Mouse (Mus musculus): ENCODE data around the gene Myod1.

Gene Myod1

DNA sequence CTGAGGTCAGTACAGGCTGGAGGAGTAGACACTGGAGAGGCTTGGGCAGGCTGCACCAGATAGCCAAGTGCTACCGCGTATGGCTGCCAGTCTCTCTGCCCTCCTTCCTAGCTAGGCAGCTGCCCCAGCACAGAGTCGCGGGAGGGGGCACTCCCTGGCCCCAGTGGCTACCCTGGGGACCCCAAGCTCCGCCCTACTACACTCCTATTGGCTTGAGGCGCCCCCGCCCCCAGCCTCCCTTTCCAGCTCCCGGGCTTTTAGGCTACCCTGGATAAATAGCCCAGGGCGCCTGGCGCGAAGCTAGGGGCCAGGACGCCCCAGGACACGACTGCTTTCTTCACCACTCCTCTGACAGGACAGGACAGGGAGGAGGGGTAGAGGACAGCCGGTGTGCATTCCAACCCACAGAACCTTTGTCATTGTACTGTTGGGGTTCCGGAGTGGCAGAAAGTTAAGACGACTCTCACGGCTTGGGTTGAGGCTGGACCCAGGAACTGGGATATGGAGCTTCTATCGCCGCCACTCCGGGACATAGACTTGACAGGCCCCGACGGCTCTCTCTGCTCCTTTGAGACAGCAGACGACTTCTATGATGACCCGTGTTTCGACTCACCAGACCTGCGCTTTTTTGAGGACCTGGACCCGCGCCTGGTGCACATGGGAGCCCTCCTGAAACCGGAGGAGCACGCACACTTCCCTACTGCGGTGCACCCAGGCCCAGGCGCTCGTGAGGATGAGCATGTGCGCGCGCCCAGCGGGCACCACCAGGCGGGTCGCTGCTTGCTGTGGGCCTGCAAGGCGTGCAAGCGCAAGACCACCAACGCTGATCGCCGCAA, at the start of gene Myod1:
Gene Myod1, plus strand, starts transcription at position 303 of the 836 bp plus-strand sequence.
- no peak for DNase-seq (ENCODE audit: low spot score)

DNA sequence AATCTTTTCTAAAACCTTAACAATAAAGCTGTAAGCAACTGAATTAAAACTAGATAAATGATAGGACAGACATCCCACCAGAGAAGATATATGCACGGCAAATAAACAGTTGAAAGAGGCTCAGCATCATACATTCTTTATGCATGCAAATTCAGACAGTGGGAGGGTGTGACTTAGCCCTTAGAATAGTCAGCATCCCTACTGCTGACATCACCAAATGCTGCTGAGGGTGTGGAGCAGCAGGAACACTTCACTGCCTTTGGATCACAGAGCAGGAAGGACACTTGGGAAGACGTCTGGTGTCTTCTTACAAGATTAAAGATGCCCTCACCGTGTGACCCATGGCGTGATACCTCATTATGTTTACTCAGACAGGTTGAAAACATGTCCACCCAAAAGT, 48.4 kb upstream of the Myod1 start:
- no peak for DNase-seq (ENCODE audit: low spot score)

DNA sequence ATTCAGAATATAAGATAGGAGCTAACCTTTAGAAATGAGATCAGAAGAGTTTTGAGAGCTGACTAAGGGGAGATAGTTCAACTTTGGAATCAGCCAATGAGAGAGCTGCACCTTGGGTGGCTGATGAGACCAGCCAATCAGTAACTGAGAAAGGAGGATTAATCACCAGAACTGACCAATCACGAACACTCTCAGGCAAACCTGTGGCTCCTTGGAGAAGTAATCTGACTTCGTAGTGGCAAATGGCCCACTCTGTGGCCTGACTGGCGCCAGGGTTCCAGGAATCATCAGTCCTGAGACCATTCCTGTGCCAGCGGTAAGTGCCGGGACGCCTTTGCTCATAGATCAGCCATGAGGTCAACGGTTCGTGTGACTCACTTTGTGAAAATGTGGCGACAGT, 38.9 kb upstream of the Myod1 start:
- no peak for DNase-seq (ENCODE audit: low spot score)

DNA sequence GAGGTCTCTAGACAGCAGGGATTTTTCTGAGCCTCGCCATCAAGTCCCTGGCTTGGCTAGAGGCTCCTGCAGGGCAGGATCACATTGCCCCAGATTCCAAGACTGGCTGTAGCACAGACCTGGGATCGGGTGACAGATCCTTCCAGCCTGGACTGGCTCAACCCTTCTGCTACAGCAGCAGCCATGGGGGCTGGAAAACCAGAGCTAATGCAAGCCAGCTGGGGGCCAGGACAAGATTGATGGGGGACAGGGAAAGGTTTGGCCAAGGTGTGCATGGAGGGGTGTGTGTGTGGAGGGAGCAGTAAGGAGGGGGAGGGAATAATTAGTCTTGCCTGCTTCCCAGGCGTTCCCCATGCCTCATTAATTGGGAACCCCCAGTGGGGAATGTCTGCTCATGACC, 36.5 kb upstream of the Myod1 start:
- no peak for DNase-seq (ENCODE audit: low spot score)

DNA sequence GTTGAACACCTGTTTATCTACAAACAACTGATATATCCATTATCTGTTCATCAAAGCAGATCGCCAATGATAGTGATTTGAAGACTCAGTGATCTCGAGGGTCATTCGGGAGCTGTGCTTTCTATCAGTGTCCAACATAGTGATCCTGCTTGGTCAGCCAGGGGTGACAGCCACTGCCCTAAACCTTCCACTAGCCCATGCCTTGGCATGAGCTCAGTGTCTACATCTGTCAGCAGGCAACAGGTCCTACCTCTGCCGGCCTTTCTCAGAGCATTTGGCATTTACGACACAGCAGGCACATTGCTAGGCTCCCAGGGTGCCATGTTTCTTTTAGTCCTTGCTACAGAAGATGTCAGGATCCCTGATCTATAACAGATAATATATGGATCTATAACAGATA, 36.0 kb upstream of the Myod1 start:
- DNase-seq (ENCODE audit: low spot score): no peak

DNA sequence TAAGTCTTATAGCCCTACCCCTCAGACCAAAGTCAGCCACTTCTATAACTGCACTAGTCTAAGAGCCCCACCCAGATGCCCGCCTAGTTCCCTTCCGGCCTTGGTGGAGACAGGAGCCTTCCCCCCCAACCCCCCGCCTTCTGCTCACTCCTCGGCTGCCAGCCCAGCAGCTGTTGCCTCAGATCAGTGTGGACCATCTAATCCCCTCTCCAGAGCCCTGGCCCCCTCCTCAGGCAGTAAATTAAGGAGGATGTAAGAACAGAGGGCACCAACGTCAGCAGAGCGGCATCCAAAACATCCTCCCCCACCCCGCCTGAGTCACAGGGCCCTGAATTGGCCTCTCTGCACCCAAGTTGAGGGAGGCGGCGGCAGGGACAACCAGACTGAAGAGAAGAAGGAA, 34.8 kb upstream of the Myod1 start:
- no peak for DNase-seq (ENCODE audit: low spot score)

DNA sequence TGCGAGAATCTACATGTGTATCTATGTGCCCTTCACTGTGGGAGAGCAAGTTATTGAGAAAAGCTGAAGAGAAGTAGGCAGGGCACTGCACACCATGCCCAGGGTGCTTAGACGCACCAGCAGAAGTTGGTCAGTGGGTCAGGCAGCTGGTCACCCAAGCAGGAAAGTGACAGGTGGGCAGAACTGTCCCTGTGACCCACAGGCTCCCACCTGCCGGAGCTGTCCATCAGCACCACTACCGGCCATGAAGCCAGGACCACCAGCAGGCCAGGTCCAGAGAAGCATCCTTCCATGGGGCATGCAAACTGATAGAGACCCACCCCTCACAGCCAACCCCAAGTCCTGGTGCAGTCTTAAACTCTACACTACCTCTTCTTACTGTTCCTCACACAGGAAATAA, 28.6 kb upstream of the Myod1 start:
- DNase-seq (ENCODE audit: low spot score): no peak

DNA sequence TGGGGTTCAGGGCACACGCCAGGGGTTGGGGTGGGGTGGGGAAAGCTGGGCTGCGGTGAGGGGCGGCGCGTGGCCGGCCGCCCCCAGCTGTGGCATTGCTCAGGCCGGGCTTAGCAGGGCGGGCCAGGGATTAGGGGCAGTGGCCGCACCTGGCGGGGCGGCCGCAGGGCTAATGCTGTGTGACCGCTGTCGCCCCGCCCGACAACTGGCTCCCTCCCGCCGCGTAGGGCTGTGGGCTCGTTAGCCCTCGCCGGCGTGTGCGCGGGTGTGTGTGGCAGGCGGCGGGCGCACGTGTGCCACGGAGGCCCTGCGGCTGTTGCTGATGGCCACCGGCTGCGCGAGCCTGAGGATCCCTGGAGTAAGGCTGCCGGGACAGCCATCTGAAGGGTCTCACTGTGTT, 27.5 kb upstream of the Myod1 start:
- DNase-seq (ENCODE audit: low spot score): no peak

DNA sequence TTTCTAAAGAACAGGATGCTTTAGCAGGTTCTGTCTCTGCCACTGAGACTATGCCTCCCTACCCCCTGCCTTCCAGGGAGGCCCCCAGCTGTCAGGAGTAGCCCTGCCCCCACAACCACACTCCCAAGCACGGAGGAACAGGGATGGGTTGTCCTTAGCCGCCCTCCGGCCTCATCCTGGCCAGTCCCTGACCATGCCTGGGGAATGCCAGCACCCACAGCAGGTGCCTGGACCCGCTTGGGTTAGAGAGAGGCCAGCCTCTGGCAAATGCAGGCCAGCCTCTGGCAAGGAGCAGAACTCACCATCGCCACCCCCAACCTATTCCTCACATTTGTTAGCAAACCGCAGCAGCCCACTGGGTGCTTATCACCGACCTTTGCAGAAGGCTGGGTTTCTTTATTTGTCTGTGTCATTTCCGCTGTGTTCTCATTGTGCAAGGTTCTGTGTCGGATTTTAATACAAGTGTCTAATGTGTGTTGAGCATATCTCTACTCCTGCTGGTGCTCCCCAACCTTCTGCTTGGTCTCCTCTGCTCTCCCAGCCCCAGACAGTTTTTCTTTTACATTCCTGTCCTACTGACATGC, 26.1 kb upstream of the Myod1 start:
- DNase-seq (ENCODE audit: low spot score): no peak

DNA sequence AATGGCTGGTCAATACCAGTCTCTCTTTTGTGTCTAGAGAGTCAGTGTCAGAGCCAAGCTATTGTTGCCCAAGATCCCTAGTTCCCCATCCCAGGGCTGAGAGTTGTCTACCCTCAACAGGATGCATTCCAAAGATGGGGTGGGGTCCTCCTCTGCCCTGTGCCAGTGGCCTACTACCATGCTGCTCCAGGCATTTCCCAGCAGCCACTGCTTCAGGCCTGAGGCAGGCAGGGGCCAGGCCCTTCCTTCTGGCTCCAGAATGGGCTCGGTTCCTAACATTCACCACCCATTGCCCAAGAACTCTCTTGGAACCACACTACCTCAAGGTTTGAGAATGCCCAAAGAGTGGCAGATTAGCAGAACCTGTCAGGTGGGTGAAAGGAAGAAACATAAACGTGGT, 23.5 kb upstream of the Myod1 start:
- no peak for DNase-seq (ENCODE audit: low spot score)

DNA sequence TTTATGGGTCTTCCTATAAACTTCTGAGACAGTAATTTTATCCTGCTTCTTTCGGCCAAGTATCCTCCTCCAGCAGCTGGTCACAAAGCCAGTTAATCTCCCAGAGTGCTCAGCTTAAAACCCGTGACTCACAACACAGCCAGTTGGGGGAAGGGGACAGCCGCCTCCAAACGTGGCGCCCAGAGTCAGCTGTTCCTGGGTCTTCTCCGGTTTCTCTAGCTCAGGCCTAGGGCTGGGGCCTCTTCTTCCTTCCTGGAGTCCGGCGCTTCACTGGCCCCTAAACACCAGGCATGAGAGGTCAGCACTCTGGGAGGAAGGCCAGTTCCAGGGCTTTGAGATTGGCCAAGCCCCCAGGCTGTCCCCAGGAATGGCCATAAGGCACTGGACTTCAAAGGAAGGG, 23.1 kb upstream of the Myod1 start:
- no peak for DNase-seq (ENCODE audit: low spot score)

DNA sequence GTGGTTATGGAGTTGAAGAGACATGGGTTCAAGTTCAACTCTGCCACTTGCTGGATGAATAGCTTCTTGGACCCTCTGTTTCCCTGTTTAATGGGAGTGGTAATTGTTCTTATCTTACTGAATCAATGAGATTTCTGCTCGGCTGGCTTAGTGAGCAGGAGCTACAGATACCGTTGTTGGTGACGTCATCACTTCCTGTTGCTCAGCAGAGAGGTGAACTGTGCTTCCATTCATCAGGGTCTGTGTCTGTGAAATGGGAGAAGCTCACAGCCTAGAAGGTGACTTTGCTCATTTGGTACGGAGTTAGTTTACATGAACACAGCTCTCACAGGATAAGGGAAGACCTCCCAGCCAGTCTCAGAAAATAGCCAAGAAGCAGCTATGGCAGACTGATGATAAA, 22.4 kb upstream of the Myod1 start:
- DNase-seq (ENCODE audit: low spot score): no peak

DNA sequence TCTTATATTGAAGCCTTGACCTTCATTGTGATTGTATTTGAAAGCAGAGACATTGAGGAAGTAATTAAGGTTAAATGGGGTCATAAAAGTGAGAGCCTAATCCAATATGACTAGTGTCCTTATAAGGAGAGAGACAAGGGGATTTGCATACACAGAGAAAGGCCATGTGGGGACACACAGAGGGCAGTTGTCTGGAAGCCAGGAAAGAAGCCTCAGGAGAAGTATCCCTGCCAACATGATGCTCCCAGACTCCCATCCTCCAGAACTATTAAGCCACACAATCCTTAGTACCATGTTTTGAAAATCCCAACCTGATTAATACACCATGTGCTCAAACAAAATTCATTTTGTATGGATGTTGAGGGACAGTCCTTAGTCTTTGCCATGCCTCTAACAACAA, 14.5 kb upstream of the Myod1 start:
- no peak for DNase-seq (ENCODE audit: low spot score)

DNA sequence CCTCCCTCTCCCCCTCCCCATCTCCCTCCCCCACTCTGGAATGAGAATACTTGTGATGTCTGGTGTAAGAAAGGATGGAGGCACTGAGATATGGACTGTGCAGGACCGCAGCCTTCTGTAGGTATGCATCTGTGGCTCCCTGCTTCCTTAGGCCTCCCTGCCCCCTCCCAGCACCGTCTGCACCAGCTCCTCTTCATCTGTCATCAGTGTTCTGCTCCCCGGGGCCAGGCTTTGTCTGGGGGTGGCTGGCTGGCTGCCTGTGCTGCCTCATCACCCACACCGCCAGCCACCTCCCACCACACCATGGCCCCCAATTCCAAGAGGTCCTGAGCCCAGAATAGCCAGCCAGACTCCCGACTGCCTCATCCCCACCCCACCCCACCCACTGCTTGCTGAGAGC, 12.1 kb upstream of the Myod1 start:
- no peak for DNase-seq (ENCODE audit: low spot score)

DNA sequence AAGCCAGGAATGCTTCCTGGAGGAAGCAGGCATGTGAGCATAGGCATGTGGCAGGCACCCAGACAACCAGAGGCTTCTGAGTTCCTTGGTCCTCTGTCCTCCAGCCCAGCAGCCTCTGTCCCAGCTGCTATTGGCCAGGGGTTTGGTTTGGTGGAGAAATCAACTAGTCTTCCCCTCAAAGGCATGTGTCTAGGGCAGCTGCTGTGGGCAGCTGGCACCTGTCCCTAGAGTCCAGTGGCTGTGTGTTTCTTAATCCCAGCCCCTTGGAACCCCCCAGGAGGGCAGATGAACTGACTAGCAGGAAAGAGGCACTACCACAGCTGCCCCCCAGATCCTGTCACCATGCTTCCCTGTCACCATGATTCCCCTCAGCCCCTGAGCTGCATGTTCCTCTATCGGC, 10.5 kb upstream of the Myod1 start:
- DNase-seq (ENCODE audit: low spot score): no peak

DNA sequence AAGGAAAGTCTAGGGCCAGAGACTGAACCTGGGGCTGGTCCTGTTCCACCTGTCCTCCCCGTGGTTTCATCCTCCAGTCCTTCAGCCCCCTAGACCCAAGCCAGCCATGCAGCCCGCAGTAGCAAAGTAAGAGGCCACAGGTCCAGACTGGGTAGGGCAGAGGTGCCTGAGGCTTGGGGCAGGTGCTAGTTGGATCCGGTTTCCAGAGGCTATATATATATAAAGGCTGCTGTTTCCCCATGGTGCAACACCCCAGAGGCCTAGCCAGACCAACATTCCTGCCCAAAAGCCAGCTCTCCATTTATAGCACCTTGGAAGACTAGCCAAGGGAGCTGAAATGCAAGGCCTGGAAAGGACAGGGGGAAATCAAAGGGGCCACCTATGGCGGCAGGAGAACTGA, 5.2 kb upstream of the Myod1 start:
- DNase-seq (ENCODE audit: low spot score): no peak

DNA sequence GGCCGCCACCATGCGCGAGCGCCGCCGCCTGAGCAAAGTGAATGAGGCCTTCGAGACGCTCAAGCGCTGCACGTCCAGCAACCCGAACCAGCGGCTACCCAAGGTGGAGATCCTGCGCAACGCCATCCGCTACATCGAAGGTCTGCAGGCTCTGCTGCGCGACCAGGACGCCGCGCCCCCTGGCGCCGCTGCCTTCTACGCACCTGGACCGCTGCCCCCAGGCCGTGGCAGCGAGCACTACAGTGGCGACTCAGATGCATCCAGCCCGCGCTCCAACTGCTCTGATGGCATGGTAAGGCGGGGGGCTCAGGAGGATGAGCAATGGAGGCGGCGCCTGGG, 703 bp downstream of the Myod1 start:
- no peak for DNase-seq (ENCODE audit: low spot score)

DNA sequence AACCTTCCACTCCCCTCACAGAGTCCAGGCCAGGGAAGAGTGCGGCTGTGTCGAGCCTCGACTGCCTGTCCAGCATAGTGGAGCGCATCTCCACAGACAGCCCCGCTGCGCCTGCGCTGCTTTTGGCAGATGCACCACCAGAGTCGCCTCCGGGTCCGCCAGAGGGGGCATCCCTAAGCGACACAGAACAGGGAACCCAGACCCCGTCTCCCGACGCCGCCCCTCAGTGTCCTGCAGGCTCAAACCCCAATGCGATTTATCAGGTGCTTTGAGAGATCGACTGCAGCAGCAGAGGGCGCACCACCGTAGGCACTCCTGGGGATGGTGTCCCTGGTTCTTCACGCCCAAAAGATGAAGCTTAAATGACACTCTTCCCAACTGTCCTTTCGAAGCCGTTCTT, 1.8 kb downstream of the Myod1 start:
- DNase-seq (ENCODE audit: low spot score): no peak

DNA sequence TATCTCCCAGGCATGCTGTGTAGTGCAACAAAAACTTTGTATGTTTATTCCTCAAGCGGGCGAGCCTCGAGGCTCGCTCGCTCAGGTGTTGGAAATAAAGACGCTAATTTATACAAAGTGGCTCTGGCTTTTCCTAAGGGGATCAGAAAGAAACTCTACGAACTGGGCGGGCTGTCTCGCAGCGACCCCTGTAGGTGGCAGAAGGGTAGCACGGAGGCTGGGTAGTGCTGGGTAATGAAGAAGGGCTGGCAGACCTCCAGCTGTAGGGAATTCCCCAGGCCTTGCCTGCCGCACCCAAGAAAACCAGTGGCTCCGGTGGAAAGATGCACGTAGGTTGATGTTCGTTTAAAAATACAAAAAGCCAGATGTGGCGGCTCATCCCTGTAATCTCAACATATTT, 2.7 kb downstream of the Myod1 start:
- DNase-seq (ENCODE audit: low spot score): peak; percentile 71

DNA sequence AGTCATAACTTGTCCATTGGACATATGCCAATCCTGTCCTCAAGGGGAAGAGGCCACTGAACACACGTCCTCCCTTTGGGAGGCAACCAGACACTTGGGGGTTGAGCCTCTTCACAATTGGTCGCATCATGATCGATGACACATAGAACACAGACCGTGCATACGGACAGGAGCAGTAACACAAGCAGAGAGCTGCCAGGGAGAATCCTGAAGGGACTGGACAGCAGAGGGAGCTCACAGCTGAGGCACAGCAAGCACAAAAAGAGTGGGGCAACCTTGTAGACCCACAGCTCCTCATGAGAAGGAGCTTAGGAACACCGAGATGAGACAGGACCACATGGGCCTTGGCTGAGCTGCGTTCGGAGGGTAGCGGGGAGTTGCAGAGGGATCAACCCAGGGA, 4.4 kb downstream of the Myod1 start:
- DNase-seq (ENCODE audit: low spot score): peak; percentile 25

DNA sequence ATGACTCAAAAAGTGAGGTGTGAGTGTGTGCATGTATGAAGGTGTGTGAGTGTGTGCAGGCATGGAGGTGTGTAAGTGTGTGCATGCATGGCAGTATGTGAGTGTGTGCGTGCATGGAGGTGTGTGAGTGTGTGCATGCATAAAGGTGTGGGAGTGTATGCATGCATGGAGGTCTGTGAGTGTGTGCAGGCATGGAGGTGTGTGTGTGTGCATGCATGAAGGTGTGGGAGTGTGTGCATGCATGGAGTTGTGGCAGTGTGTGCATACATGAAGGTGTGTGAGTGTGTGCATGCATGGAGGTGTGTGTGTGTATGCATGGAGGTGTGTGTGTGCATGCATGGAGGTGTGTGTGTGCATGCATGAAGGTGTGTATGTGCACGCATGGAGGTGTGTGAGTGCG, 11.2 kb downstream of the Myod1 start:
- no peak for DNase-seq (ENCODE audit: low spot score)

DNA sequence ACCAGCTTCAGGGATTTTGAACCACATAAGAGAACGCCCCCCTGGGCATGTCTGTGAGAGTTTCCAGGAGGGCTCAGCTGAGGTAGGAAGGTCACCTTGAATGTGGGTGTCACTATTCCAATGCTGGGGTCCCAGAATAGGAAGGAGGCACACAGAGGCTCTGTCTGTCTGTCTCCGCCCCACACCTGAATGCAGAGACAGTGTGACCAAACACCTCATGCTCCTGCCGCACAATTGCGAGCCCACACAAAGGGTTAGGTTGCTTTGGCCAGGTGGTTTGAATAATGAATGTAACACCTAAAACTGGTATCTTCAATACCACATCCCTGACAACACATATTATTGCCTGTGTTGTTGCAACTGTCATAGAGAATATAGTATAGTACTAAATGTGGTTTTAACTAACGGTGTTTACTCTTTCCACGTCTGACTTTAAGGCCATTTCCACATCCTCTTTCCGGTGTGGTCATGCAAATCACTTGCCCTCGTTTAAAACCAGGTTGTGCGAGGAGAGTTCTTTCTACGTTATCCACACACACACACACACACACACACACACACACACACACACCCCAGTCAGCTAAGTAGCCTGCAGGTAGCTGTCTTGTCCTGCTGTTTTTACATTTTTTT, 13.3 kb downstream of the Myod1 start:
- no peak for DNase-seq (ENCODE audit: low spot score)

DNA sequence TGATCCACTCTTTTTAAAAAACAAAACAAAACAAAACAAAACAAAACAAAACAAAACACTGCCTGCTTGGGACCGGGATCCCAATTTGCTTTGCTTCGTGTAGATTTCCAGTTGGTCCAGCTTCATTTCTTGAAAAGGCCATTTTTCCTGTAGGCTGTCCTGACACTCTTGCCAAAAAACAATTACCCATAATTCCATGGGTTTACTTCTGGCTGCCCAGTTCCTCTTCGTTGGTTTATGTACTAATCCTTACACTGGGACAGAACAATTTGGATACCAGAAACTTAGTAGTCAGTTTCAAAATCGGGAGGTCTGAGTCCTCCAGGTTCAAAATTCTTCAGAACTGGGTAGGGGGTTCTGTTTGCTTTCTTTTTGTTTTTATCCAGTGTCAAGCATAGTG, 14.0 kb downstream of the Myod1 start:
- DNase-seq (ENCODE audit: low spot score): no peak

DNA sequence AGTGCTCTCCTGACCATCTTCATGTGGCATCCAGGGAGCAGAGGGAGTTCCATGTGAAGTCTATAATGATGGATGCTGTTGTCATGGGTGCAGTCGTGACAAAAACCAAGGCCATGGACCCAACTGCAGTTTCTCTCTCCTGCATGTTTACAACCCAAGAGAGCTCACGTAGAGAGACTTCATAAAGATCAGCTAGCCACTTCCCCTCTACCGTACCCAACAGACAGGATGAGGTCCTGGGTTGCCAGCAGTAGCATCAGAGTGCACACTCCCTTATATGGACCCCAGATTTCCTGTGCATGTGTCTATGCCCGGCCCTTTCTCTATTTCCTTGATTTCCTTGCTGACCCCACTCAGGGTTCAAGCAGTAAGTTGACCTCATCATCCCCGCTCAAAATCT, 15.4 kb downstream of the Myod1 start:
- DNase-seq (ENCODE audit: low spot score): no peak
